Mouse (Mus musculus) G1E (cell line): ENCODE measurements at regions not wholly inside any gene's neighbourhood (a gene's known extent, or its start where the extent isn't known, plus 50 kb on each side); places are given as distances from the start of the nearest gene placed in this dataset.

Experiments
- CTCF ChIP-seq: IDR thresholded peaks from 2 replicates; pipeline ENCODE4 v1.5.1; 2012; ENCODE audit warnings: low read depth, low read length, inconsistent platforms, mixed read lengths
- GATA1 ChIP-seq: IDR thresholded peaks from 2 replicates; pipeline ENCODE4 v1.6.1; 2012; ENCODE audit warnings: borderline replicate concordance, low read length, inconsistent platforms, mixed read lengths
- GATA2 ChIP-seq: IDR thresholded peaks from 2 replicates; pipeline ENCODE4 v1.6.1; 2012; ENCODE audit warnings: low read depth, low read length, inconsistent platforms, borderline replicate concordance
- TAL1 ChIP-seq: conservative IDR thresholded peaks from 2 replicates; pipeline ENCODE4 v1.6.1; 2012; ENCODE audit warnings: low read depth, low read length, inconsistent platforms, mixed read lengths

DNA sequence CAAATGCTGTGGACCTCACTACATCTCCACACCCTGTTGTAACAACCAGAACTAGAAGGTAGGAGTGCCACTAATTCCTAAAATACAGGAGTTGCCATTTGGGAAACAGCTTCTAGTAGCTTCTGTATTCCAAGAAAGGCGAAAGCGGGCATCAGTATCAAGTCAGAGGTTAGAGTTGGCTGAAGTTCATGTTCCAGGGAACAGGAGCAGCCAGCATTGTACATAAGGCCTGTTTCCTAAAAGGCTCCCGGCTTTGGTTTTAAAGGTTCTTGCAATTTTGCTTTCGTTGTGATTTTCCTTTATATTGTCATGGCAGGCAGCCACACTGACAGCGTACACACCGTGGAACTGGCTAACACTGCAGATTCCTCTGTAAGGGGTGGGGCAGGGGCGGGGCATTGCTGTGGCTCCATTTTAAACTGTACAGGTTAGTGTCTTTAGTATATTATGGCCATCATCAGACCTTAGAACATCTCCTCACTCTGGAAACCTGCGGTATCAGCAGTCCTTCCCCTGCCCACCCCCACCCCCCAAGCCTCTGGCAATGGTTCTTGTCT lies 67.8 kb upstream of the Dapk1 start:
- TF ChIP-seq CTCF = no peak
- TF ChIP-seq GATA1 = no peak
- no peak for TF ChIP-seq GATA2
- TF ChIP-seq TAL1 = no peak
